In the genomic region with DNA sequence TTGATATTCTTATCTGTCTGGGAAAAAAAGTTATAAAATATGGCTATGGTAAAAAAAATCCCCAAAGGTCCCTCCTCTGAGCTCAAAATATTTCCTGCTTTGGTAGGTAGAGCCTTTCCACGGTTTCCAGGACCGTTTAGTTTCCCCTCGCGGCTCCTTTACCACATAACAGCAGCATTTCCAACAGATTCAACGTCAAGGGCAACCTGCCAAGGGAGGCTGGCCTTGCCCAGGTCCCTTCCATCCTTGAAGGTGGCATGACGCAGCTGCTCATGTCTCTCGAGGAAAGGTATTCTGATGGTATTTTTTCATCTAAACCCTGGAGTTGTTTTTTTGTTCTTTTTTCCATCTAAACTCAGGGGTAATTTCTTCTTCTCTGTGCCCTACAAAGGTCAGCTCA, we compare ENCODE assay signal across 8 mouse cellular contexts.
A peak's percentile ranks its signal among the peaks of the same experiment; 100 is the strongest.
DNase-seq lines count a peak whose midpoint lies in the region; ATAC-seq and TF ChIP-seq lines count a peak whose summit lies in the region.

No protein-coding gene starts in this region.

- intact Hi-C loops in heart, postnatal 10 days (cut with DNase I), result no loop called here

- no peaks in the 10 kb centered on the region for H3K36me3 ChIP-seq in limb, embryonic 11.5 days (ENCODE audit: control insufficient read depth, insufficient read depth, low read length)
- H3K36me3 ChIP-seq in midbrain, embryonic 16.5 days (ENCODE audit: control insufficient read depth, insufficient read depth, low read length), result no peaks in the 10 kb centered on the region

- H3K27me3 ChIP-seq in limb, embryonic 11.5 days (ENCODE audit: control insufficient read depth, insufficient read depth, low read length), result no peaks in the 10 kb centered on the region
- no peaks in the 10 kb centered on the region for H3K27me3 ChIP-seq in midbrain, embryonic 16.5 days (ENCODE audit: control insufficient read depth, insufficient read depth, low read depth, low read length)

- peak overlapping the region; percentile 42 for H3K4me2 ChIP-seq in limb, embryonic 11.5 days (ENCODE audit: low read depth, severe bottlenecking)
- peak overlapping the region; percentile 75 for H3K4me2 ChIP-seq in midbrain, embryonic 16.5 days (ENCODE audit: low read length)

- WGBS in limb, embryonic 11.5 days, result 57% methylated on average over 7 of the region's 7 CpGs
- 32% methylated on average over 7 of the region's 7 CpGs for WGBS in midbrain, embryonic 16.5 days

- peak; percentile 58 to 72 for DNase-seq in cerebellum, postnatal 14 days
- no peak for DNase-seq in cerebellum, adult 11-12 months
- DNase-seq in heart, postnatal 10 days, result peak; percentile 35
- no peak for DNase-seq in limb, embryonic 11.5 days (ENCODE audit: low spot score)
- no peak for DNase-seq in left cerebral cortex, adult 11 months (ENCODE audit: low spot score)
- no peak for DNase-seq in right cerebral cortex, postnatal 36 days (ENCODE audit: low spot score in 2 of 2)

- peak overlapping the region; percentile 43; the same call in 1 of the 2 replicates for H3K9ac ChIP-seq in limb, embryonic 11.5 days (ENCODE audit: low read length)
- peak overlapping the region; percentile 55; the same call in 1 of the 2 replicates for H3K9ac ChIP-seq in midbrain, embryonic 16.5 days (ENCODE audit: low read depth, low read length)

- TF ChIP-seq CTCF in bone marrow macrophage, adult 2 months (IDR thresholded peaks at IDR 0.05; ENCODE audit: low read depth, low read length), result no peak

- H3K4me3 ChIP-seq in bone marrow macrophage, adult 2 months (ENCODE audit: insufficient read depth, low read length), result peak overlapping the region; percentile 50
- H3K4me3 ChIP-seq in limb, embryonic 11.5 days (ENCODE audit: low read depth, low read length), result no peak overlapping the region
- H3K4me3 ChIP-seq in midbrain, embryonic 16.5 days (ENCODE audit: low read depth, low read length), result peak overlapping the region; percentile 35

- ATAC-seq in limb, embryonic 11.5 days (ENCODE audit: insufficient number of reproducible peaks, low FRiP score, low TSS enrichment, low read depth), result no peak
- no peak for ATAC-seq in midbrain, embryonic 16.5 days

- H3K4me1 ChIP-seq in bone marrow macrophage, adult 2 months (ENCODE audit: control insufficient read depth, insufficient read depth, low read length), result peaks cover 42% of the 10 kb centered on the region
- H3K4me1 ChIP-seq in limb, embryonic 11.5 days (ENCODE audit: control insufficient read depth, insufficient read depth, low read length), result peaks cover 6% of the 10 kb centered on the region
- peaks cover 11% of the 10 kb centered on the region for H3K4me1 ChIP-seq in midbrain, embryonic 16.5 days (ENCODE audit: control insufficient read depth, insufficient read depth, low read length)

- no peak for TF ChIP-seq POLR2A in bone marrow macrophage, adult 2 months (IDR thresholded peaks at IDR 0.05; ENCODE audit: borderline replicate concordance, low read depth, low read length)

- peak overlapping the region; percentile 97 for H3K27ac ChIP-seq in bone marrow macrophage, adult 2 months (ENCODE audit: insufficient read depth, low read depth, low read length)
- H3K27ac ChIP-seq in limb, embryonic 11.5 days (replicated peaks; ENCODE audit: low read depth, low read length), result peak overlapping the region; percentile 91
- H3K27ac ChIP-seq in midbrain, embryonic 16.5 days (ENCODE audit: low read length), result peak overlapping the region; percentile 74

- H3K9me3 ChIP-seq in limb, embryonic 11.5 days (ENCODE audit: control insufficient read depth, low read length), result no peaks in the 10 kb centered on the region
- H3K9me3 ChIP-seq in midbrain, embryonic 16.5 days (replicated peaks; ENCODE audit: control insufficient read depth, low read length, poor library complexity, severe bottlenecking), result no peaks in the 10 kb centered on the region

Comparison
In these comparisons a context has a peak if more than half of its experiments do, and no peak if none do; other contexts are left out.
1. DNase-seq: peak in cerebellum, postnatal 14 days (2 of 2) and heart, postnatal 10 days (2 of 2); none in cerebellum, adult 11-12 months (single experiment), limb, embryonic 11.5 days (single experiment), left cerebral cortex, adult 11 months (single experiment) and right cerebral cortex, postnatal 36 days (0 of 2).
2. Peak in every context shown above with its lines, with median percentiles within 50 percentile points of each other: H3K27ac ChIP-seq.